ENCODE assay signal across 11 mouse cellular contexts in genomic region chr15:10011289-10012234, GRCm38 (mm10).
DNase-seq lines count a peak whose midpoint lies in the region; ATAC-seq lines count a peak whose summit lies in the region.
"Had no signal": no experiment of that assay in that cellular context is flagged by ENCODE, and none has a peak within 500 bp of the region (broad histone marks: within the 10 kb centered on the region; RNA-seq: fewer than 3 reads in every experiment).

No protein-coding gene starts in this region.

- H3K9ac ChIP-seq in forebrain, embryonic 16.5 days (replicated peaks; ENCODE audit: low read depth, low read length), result no peak overlapping the region
- no peak overlapping the region for H3K9ac ChIP-seq in neural tube, embryonic 13.5 days
- H3K9ac ChIP-seq: embryonic facial prominence, embryonic 13.5 days had no signal

- H3K4me1 ChIP-seq in forebrain, embryonic 16.5 days (replicated peaks; ENCODE audit: control insufficient read depth, insufficient read depth, low read length), result peaks cover 3% of the 10 kb centered on the region; the same call in 1 of the 2 replicates
- peaks cover 6% of the 10 kb centered on the region for H3K4me1 ChIP-seq in neural tube, embryonic 13.5 days (replicated peaks)
- H3K4me1 ChIP-seq: embryonic facial prominence, embryonic 13.5 days had no signal

- no peaks in the 10 kb centered on the region for H3K9me3 ChIP-seq in forebrain, embryonic 16.5 days (ENCODE audit: control insufficient read depth, low read length)
- H3K9me3 ChIP-seq in neural tube, embryonic 13.5 days, result no peaks in the 10 kb centered on the region
- H3K9me3 ChIP-seq: embryonic facial prominence, embryonic 13.5 days had no signal

- H3K36me3 ChIP-seq in forebrain, embryonic 16.5 days (ENCODE audit: control insufficient read depth, insufficient read depth), result no peaks in the 10 kb centered on the region
- no peaks in the 10 kb centered on the region for H3K36me3 ChIP-seq in neural tube, embryonic 13.5 days
- H3K36me3 ChIP-seq: embryonic facial prominence, embryonic 13.5 days had no signal

- WGBS in forebrain, embryonic 16.5 days, result 29% methylated on average over 7 of the region's 7 CpGs
- 44% methylated on average over 7 of the region's 7 CpGs for WGBS in neural tube, embryonic 13.5 days

- DNase-seq in embryo, embryonic 10 days (ENCODE audit: low spot score), result peak; percentile 64
- peak; percentile 12 for DNase-seq in layer of hippocampus, adult 9-10 months (ENCODE audit: low spot score)
- no peak for DNase-seq in B cell, adult 2 months
- DNase-seq in adrenal gland, postnatal 36 days, result no peak
- DNase-seq in heart, adult 9 months (ENCODE audit: low spot score in 2 of 2), result no peak
- DNase-seq: heart, adult 18-20 months; kidney, adult 11 months had no signal

- H3K27me3 ChIP-seq in forebrain, embryonic 16.5 days (replicated peaks; ENCODE audit: control insufficient read depth, insufficient read depth, low read length), result no peaks in the 10 kb centered on the region
- no peaks in the 10 kb centered on the region for H3K27me3 ChIP-seq in neural tube, embryonic 13.5 days
- H3K27me3 ChIP-seq: embryonic facial prominence, embryonic 13.5 days had no signal

- H3K27ac ChIP-seq in forebrain, embryonic 16.5 days (ENCODE audit: low read length), result no peak overlapping the region
- H3K27ac ChIP-seq in neural tube, embryonic 13.5 days (replicated peaks), result no peak overlapping the region
- H3K27ac ChIP-seq: embryonic facial prominence, embryonic 13.5 days had no signal

- no peak overlapping the region for H3K4me3 ChIP-seq in forebrain, embryonic 16.5 days (replicated peaks; ENCODE audit: low read length)
- H3K4me3 ChIP-seq in neural tube, embryonic 13.5 days, result no peak overlapping the region
- H3K4me3 ChIP-seq: embryonic facial prominence, embryonic 13.5 days had no signal

- peak; percentile 99 for ATAC-seq in forebrain, embryonic 16.5 days
- peak; percentile 98 for ATAC-seq in neural tube, embryonic 13.5 days (ENCODE audit: low read depth)
- ATAC-seq in megakaryocyte, adult 5-6 weeks (ENCODE audit: poor library complexity, severe bottlenecking), result no peak

- H3K4me2 ChIP-seq in forebrain, embryonic 16.5 days (ENCODE audit: low read length), result no peak overlapping the region
- H3K4me2 ChIP-seq in neural tube, embryonic 13.5 days, result no peak overlapping the region
- H3K4me2 ChIP-seq: embryonic facial prominence, embryonic 13.5 days had no signal

Comparison
In these comparisons a context has a peak if more than half of its experiments do, and no peak if none do; other contexts are left out.
1. DNase-seq: peak in embryo, embryonic 10 days (single experiment) and layer of hippocampus, adult 9-10 months (single experiment); none in B cell, adult 2 months (0 of 2), adrenal gland, postnatal 36 days (0 of 2) and heart, adult 9 months (0 of 2).